Mouse (Mus musculus): ENCODE data around the gene St6gal1. TPM values are rescaled to one million over a fixed set of nuclear protein-coding genes. Genes with fewer than 3 reads are reported as not detected.

Gene St6gal1
- polyA plus RNA-seq, 1 experiment from 2014 or later, result 38.9 TPM

DNA sequence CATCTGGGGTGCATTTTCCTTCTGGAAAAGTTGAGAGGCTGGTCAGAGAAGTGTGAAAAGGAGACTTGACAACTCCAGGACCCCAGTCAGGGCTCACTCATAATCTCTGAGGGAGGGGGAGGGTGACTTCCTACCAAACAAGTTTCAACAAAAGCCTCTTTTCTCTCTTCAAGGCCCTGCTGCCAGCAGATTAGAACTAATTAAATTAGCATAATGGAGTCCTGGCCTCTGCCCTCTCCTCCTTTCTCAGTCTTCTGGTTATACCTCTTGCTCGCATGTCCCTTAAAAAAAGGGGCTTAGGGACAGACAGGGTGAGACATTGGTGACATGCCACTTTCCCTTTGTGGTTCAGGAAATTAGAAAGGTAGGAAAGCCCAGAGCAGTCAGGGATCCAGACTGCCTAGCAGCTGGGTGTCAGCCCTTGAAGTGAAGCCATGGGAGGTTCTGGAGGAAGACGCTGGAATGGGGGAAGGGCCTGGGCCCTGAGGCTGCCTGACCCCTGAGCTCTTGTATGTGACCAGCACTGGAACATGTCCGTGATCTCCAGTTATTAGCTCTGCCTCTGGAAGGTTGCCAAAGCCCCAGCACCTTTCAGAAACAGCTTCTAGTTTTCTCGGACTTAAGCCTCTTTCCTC is 34.4 kb downstream of the St6gal1 start:
- peak overlapping the region; percentile 58 for H3K27ac ChIP-seq
- no peak overlapping the region for H3K4me3 ChIP-seq
- H3K36me3 ChIP-seq, result peaks cover 12% of the 10 kb centered on the region
- H3K4me2 ChIP-seq, result no peak overlapping the region
- peaks cover 52% of the 10 kb centered on the region for H3K4me1 ChIP-seq (replicated peaks)
- WGBS, result 5% methylated on average over 4 of the region's 4 CpGs
- ATAC-seq (ENCODE audit: low FRiP score), result peak; percentile 63; the same call in 1 of the 2 replicates
- H3K27me3 ChIP-seq, result no peaks in the 10 kb centered on the region
- no peaks in the 10 kb centered on the region for H3K9me3 ChIP-seq
- no peak overlapping the region for H3K9ac ChIP-seq

DNA sequence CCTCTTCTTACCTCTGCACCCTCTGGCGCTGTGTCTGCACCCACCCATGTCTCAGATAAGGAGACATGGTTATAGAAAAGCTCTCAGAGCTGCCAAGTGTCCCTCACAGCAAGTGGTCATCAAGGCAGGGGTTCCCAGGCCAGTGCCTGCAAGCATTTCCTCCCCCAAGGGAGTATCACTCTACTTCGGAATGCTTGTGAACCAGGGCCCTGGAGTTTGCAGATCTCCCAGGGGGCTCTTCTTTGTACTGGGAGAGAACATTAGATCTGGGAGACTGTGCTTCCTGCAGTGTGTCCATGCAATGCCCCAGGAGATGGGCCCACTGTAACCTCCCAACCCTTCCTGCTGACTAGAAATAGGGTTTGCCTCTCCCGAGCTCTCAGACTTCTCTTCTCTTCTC is 35.0 kb downstream of the St6gal1 start:
- Histone ChIP-seq H3K4me2 (no peak overlapping the region), H3K9me3 (no peaks in the 10 kb centered on the region), H3K4me1 (replicated peaks) (peaks cover 50% of the 10 kb centered on the region), H3K4me3 (no peak overlapping the region), H3K27ac (peak overlapping the region; percentile 58; the same call in 1 of the 2 replicates), H3K36me3 (peaks cover 18% of the 10 kb centered on the region), H3K27me3 (no peaks in the 10 kb centered on the region), H3K9ac (no peak overlapping the region)
- no peak for ATAC-seq (ENCODE audit: low FRiP score)
- 38% methylated on average over 3 of the region's 3 CpGs for WGBS

DNA sequence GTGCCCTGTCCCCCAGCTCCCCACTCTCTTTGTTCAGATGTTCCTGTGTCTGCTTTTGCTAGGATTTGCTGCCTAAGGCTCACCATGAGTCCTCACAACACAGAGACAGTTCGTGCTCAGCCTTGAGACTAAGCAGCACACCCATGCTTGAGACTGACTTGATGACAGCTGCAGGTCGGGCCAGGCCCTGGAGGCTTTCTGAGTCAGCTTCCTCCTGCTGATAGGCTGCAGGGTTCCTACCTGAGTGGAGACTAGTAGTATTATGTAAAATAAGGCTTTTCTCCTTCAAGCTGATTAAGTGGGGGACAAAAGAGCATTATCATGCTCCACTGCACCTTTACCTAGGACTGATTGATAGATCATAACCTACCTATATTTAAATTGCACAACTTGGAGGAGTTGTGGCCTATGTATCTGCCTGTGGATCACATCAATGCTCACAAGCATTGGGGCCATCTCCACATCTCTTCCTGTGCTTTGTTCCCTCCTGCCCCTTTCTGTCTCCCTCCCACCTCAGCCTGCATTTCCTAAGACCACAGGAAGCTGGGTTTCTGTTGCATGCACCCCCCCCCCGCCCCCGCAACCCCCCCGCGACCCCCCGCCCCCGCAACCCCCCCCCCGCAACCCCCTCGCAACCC is 37.7 kb downstream of the St6gal1 start:
- no peak overlapping the region for H3K4me3 ChIP-seq
- no peaks in the 10 kb centered on the region for H3K27me3 ChIP-seq
- no peak for ATAC-seq (ENCODE audit: low FRiP score)
- no peak overlapping the region for H3K27ac ChIP-seq
- H3K4me2 ChIP-seq, result no peak overlapping the region
- 13% methylated on average over 2 of the region's 10 CpGs for WGBS
- H3K9ac ChIP-seq, result no peak overlapping the region
- peaks cover 22% of the 10 kb centered on the region for H3K36me3 ChIP-seq
- H3K4me1 ChIP-seq (replicated peaks), result peaks cover 51% of the 10 kb centered on the region
- no peaks in the 10 kb centered on the region for H3K9me3 ChIP-seq

DNA sequence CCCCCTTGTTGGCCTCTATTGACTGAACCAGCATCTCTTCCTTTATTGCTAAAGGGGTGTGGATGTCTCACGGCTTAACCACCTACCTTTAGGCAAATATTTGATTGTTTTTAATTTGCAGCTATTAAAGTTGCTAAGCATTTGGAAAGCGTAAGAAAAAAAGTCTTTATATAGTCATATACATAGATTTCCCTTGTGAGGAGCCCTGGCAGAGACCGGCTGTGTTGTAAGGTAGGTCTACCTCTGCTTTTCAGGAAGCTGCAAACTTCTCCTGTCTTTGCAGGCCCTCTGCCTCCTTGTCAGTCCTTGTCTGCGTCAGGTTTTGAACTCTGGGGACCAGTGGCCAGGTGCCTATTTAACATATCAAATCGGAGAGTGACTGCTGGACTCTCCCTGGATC is 38.3 kb downstream of the St6gal1 start:
- 42% methylated on average over 5 of the region's 5 CpGs for WGBS
- no peak for ATAC-seq (ENCODE audit: low FRiP score)
- Histone ChIP-seq H3K36me3 (peaks cover 21% of the 10 kb centered on the region), H3K27me3 (no peaks in the 10 kb centered on the region), H3K9ac (no peak overlapping the region), H3K9me3 (no peaks in the 10 kb centered on the region), H3K4me3 (no peak overlapping the region), H3K4me1 (replicated peaks) (peaks cover 47% of the 10 kb centered on the region), H3K27ac (no peak overlapping the region), H3K4me2 (no peak overlapping the region)

- H3K9ac ChIP-seq, result no peak overlapping the region
- ATAC-seq (ENCODE audit: low FRiP score), result no peak
- WGBS, result 84% methylated on average over 12 of the region's 12 CpGs
- H3K27ac ChIP-seq, result no peak overlapping the region
- no peak overlapping the region for H3K4me2 ChIP-seq
- peaks cover 18% of the 10 kb centered on the region for H3K36me3 ChIP-seq
- H3K27me3 ChIP-seq, result no peaks in the 10 kb centered on the region
- H3K4me1 ChIP-seq (replicated peaks), result peaks cover 38% of the 10 kb centered on the region
- no peak overlapping the region for H3K4me3 ChIP-seq
- no peaks in the 10 kb centered on the region for H3K9me3 ChIP-seq
These were observed 40.5 kb downstream of the St6gal1 start for GRCm38 (mm10) chr16:23264999-23265398.

DNA sequence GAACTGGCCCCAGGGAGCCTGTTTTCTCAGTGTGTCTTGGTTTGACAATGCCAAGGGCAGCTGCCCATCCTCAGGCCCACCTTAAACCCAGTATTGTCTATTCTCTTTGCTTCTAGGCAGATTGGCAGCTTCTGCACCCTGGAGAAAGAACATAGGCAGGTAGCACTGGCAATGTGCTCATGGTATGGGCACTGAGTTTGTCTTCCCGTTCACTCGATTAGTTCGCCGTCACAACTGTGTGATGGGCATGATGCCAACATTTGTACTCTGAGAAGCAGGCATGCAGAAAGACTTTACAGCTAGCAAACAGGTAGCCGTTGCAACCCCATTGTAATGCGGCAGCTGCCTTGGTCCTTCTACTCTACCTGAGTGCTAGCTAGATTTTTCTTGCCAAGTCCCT is 40.9 kb downstream of the St6gal1 start:
- Histone ChIP-seq H3K9ac (no peak overlapping the region), H3K4me1 (replicated peaks) (peaks cover 43% of the 10 kb centered on the region), H3K36me3 (peaks cover 18% of the 10 kb centered on the region), H3K4me3 (no peak overlapping the region), H3K27ac (no peak overlapping the region), H3K4me2 (no peak overlapping the region), H3K9me3 (no peaks in the 10 kb centered on the region), H3K27me3 (no peaks in the 10 kb centered on the region)
- no peak for ATAC-seq (ENCODE audit: low FRiP score)
- 73% methylated on average over 6 of the region's 6 CpGs for WGBS

- H3K4me3 ChIP-seq, result no peak overlapping the region
- H3K9ac ChIP-seq, result no peak overlapping the region
- peaks cover 18% of the 10 kb centered on the region for H3K36me3 ChIP-seq
- no peaks in the 10 kb centered on the region for H3K27me3 ChIP-seq
- 95% methylated on average over 11 of the region's 11 CpGs for WGBS
- peaks cover 50% of the 10 kb centered on the region for H3K4me1 ChIP-seq (replicated peaks)
- H3K4me2 ChIP-seq, result no peak overlapping the region
- H3K27ac ChIP-seq, result no peak overlapping the region
- ATAC-seq (ENCODE audit: low FRiP score), result no peak
- H3K9me3 ChIP-seq, result no peaks in the 10 kb centered on the region
These were observed 41.8 kb downstream of the St6gal1 start for GRCm38 (mm10) chr16:23266293-23266692.

- ATAC-seq (ENCODE audit: low FRiP score), result no peak
- WGBS, result 85% methylated on average over 4 of the region's 4 CpGs
- no peak overlapping the region for H3K27ac ChIP-seq
These were observed 42.4 kb downstream of the St6gal1 start for GRCm38 (mm10) chr16:23266896-23267295.

GRCm38 (mm10) chr16:23268231-23268630 is 43.7 kb downstream of the St6gal1 start:
- ATAC-seq (ENCODE audit: low FRiP score), result no peak
- H3K9ac ChIP-seq, result no peak overlapping the region
- 90% methylated on average over 7 of the region's 7 CpGs for WGBS
- no peaks in the 10 kb centered on the region for H3K27me3 ChIP-seq
- no peak overlapping the region for H3K4me2 ChIP-seq
- H3K4me3 ChIP-seq, result no peak overlapping the region
- peaks cover 58% of the 10 kb centered on the region for H3K4me1 ChIP-seq (replicated peaks)
- H3K27ac ChIP-seq, result no peak overlapping the region
- no peaks in the 10 kb centered on the region for H3K9me3 ChIP-seq
- peaks cover 21% of the 10 kb centered on the region for H3K36me3 ChIP-seq

More at GRCm38 (mm10) chr16:23266896-23267295, 42.4 kb downstream of the St6gal1 start:
- no peaks in the 10 kb centered on the region for H3K27me3 ChIP-seq
- no peaks in the 10 kb centered on the region for H3K9me3 ChIP-seq
- peaks cover 18% of the 10 kb centered on the region for H3K36me3 ChIP-seq
- H3K9ac ChIP-seq, result no peak overlapping the region
- no peak overlapping the region for H3K4me3 ChIP-seq
- peaks cover 50% of the 10 kb centered on the region for H3K4me1 ChIP-seq (replicated peaks)
- H3K4me2 ChIP-seq, result no peak overlapping the region

GRCm38 (mm10) chr16:23269056-23269983 is 44.8 kb downstream of the St6gal1 start:
- 0 out of 2 replicates have a peak, but pooled peaks have one; percentile 1 for ATAC-seq (ENCODE audit: low FRiP score)

GRCm38 (mm10) chr16:23269984-23270912 is 45.7 kb downstream of the St6gal1 start:
- Histone ChIP-seq H3K4me3 (no peak overlapping the region), H3K36me3 (peaks cover 10% of the 10 kb centered on the region; the same call in 1 of the 2 replicates), H3K27ac (peak overlapping the region; percentile 81), H3K4me2 (no peak overlapping the region), H3K9me3 (no peaks in the 10 kb centered on the region), H3K9ac (no peak overlapping the region), H3K4me1 (replicated peaks) (peaks cover 54% of the 10 kb centered on the region), H3K27me3 (no peaks in the 10 kb centered on the region)
- peak; percentile 65 for ATAC-seq (ENCODE audit: low FRiP score)
- 24% methylated on average over 10 of the region's 10 CpGs for WGBS

More at GRCm38 (mm10) chr16:23269056-23269983, 44.8 kb downstream of the St6gal1 start:
- 86% methylated on average over 17 of the region's 17 CpGs for WGBS
- Histone ChIP-seq H3K27me3 (no peaks in the 10 kb centered on the region), H3K36me3 (peaks cover 14% of the 10 kb centered on the region), H3K4me2 (no peak overlapping the region), H3K9me3 (no peaks in the 10 kb centered on the region), H3K27ac (peak overlapping the region; percentile 81; the same call in 1 of the 2 replicates), H3K9ac (no peak overlapping the region), H3K4me3 (no peak overlapping the region), H3K4me1 (replicated peaks) (peaks cover 58% of the 10 kb centered on the region)
